Mouse (Mus musculus) CH12.LX (cell line): ENCODE measurements around the gene Clasp2. TPM values are rescaled to one million over a fixed set of nuclear protein-coding genes. Genes with fewer than 3 reads are reported as not detected.
A peak's percentile ranks its signal among the peaks of the same experiment; 100 is the strongest.

Source experiments
- DNase-seq: peaks from one replicate; pipeline ENCODE4 v3.0.0-alpha.2; 2013; ENCODE audit errors: extremely low read depth
- H3K27ac ChIP-seq: 2 replicates; pipeline ENCODE4 v1.5.1; 2012; ENCODE audit warnings: low read depth, mild to moderate bottlenecking, control low read depth, moderate library complexity; ENCODE audit not compliant: insufficient read depth
- H3K27me3 ChIP-seq: replicated peaks from 2 replicates; pipeline ENCODE3; 2012; ENCODE audit warnings: inconsistent platforms
- H3K36me3 ChIP-seq, 2 experiments: replicated peaks in 1 of 2; 2 replicates each; pipeline versions ENCODE3 to v1.6.1; 2012; ENCODE audit warnings: inconsistent platforms in 1 of 2, low read length in 1 of 2, mild to moderate bottlenecking in 1 of 2, mixed read lengths in 1 of 2, moderate library complexity in 1 of 2; ENCODE audit not compliant: control insufficient read depth in 1 of 2, insufficient read depth in 1 of 2
- H3K4me1 ChIP-seq, 2 experiments: 2 replicates each; pipeline ENCODE4 v1.6.1; 2012; ENCODE audit warnings: inconsistent platforms in 1 of 2, moderate library complexity in 1 of 2; ENCODE audit not compliant: insufficient read depth in 2 of 2, control insufficient read depth in 1 of 2
- H3K4me2 ChIP-seq: 2 replicates; pipeline ENCODE4 v1.6.1; 2012; ENCODE audit warnings: low read depth, mild to moderate bottlenecking, control low read depth; ENCODE audit not compliant: poor library complexity, insufficient read depth, severe bottlenecking
- H3K4me3 ChIP-seq, 3 experiments: fragments of 150-350 bp in 1 of 3; sonication (generic) in 1 of 3; replicated peaks in 1 of 3; 2 replicates each; pipeline versions ENCODE3 to v1.5.1; 2011 to 2012; ENCODE audit warnings: low read depth in 2 of 3, low read length in 2 of 3, mild to moderate bottlenecking in 2 of 3, moderate library complexity in 2 of 3, control low read depth in 1 of 3, improper control_type of control experiment in 1 of 3, inconsistent platforms in 1 of 3, mixed read lengths in 1 of 3; ENCODE audit not compliant: poor library complexity in 1 of 3
- H3K79me2 ChIP-seq: replicated peaks from 2 replicates; pipeline ENCODE4 v1.6.1; 2012; ENCODE audit warnings: mild to moderate bottlenecking, moderate library complexity; ENCODE audit not compliant: control insufficient read depth, poor library complexity, insufficient read depth, severe bottlenecking; ENCODE audit errors: extremely low read depth
- H3K9ac ChIP-seq: 2 replicates; pipeline ENCODE4 v1.6.1; 2012; ENCODE audit warnings: low read depth, mild to moderate bottlenecking, control low read depth, moderate library complexity; ENCODE audit not compliant: insufficient read depth
- H3K9me3 ChIP-seq: replicated peaks from 2 replicates; pipeline ENCODE3; 2012; ENCODE audit warnings: low read length, inconsistent platforms, mixed read lengths
- CHD1 ChIP-seq: IDR thresholded peaks from 2 replicates; pipeline ENCODE4 v1.6.1; 2012; ENCODE audit warnings: low read depth, low read length, improper control_type of control experiment, inconsistent platforms
- CHD2 ChIP-seq: IDR thresholded peaks from 2 replicates; pipeline ENCODE4 v1.6.1; 2011; ENCODE audit warnings: low read length, improper control_type of control experiment
- CTCF ChIP-seq, 2 experiments: IDR thresholded peaks in 1 of 2; conservative IDR thresholded peaks in 1 of 2; 2 replicates each; pipeline ENCODE4 v1.5.1; 2011 to 2012; ENCODE audit warnings: low read depth in 2 of 2, low read length in 2 of 2, improper control_type of control experiment in 1 of 2, inconsistent platforms in 1 of 2, mild to moderate bottlenecking in 1 of 2, moderate library complexity in 1 of 2
- E2F4 ChIP-seq: IDR thresholded peaks from 2 replicates; pipeline ENCODE4 v1.6.1; 2011; ENCODE audit warnings: low read depth, low read length, improper control_type of control experiment; ENCODE audit not compliant: insufficient replicate concordance
- ELF1 ChIP-seq: IDR thresholded peaks from 2 replicates; pipeline ENCODE4 v1.6.1; 2014; ENCODE audit warnings: low read depth, mild to moderate bottlenecking, inconsistent platforms, low read length, improper control_type of control experiment
- HCFC1 ChIP-seq: IDR thresholded peaks from 2 replicates; pipeline ENCODE4 v1.6.1; 2012; ENCODE audit warnings: low read depth, mild to moderate bottlenecking, inconsistent platforms, low read length, improper control_type of control experiment
- JUND ChIP-seq: conservative IDR thresholded peaks from 2 replicates; pipeline ENCODE4 v1.6.1; 2011; ENCODE audit warnings: low read depth, low read length, improper control_type of control experiment
- KAT2A ChIP-seq: IDR thresholded peaks from 2 replicates; pipeline ENCODE4 v1.6.1; 2012; ENCODE audit warnings: low read length, improper control_type of control experiment, inconsistent platforms; ENCODE audit not compliant: insufficient replicate concordance
- MEF2A ChIP-seq: IDR thresholded peaks from 2 replicates; pipeline ENCODE4 v1.6.1; 2014; ENCODE audit warnings: low read depth, mild to moderate bottlenecking, inconsistent platforms, low read length, improper control_type of control experiment, borderline replicate concordance
- MXI1 ChIP-seq: IDR thresholded peaks from 2 replicates; pipeline ENCODE4 v1.6.1; 2011; ENCODE audit warnings: mild to moderate bottlenecking, low read depth, low read length, improper control_type of control experiment
- MYC ChIP-seq: IDR thresholded peaks from 2 replicates; pipeline ENCODE4 v1.6.1; 2011; ENCODE audit warnings: low read depth, mild to moderate bottlenecking, improper control_type of control experiment, low read length
- NELFE ChIP-seq: IDR thresholded peaks from 2 replicates; pipeline ENCODE4 v1.6.1; 2011; ENCODE audit warnings: low read depth, low read length, improper control_type of control experiment
- NRF1 ChIP-seq: IDR thresholded peaks from 2 replicates; pipeline ENCODE4 v1.6.1; 2014; ENCODE audit warnings: low read depth, mild to moderate bottlenecking, inconsistent platforms, low read length, improper control_type of control experiment, moderate library complexity
- PAX5 ChIP-seq: IDR thresholded peaks from 2 replicates; pipeline ENCODE4 v1.6.1; 2012; ENCODE audit warnings: low read length, inconsistent platforms, mixed read lengths
- POLR2A ChIP-seq: IDR thresholded peaks from 2 replicates; pipeline ENCODE4 v1.6.1; 2011; ENCODE audit warnings: low read depth, mild to moderate bottlenecking, improper control_type of control experiment, low read length
- SIN3A ChIP-seq: IDR thresholded peaks from 2 replicates; pipeline ENCODE4 v1.6.1; 2012; ENCODE audit warnings: low read length, improper control_type of control experiment, inconsistent platforms
- SMC3 ChIP-seq: IDR thresholded peaks from 2 replicates; pipeline ENCODE4 v1.6.1; 2011; ENCODE audit warnings: low read depth, low read length, improper control_type of control experiment
- TCF12 ChIP-seq: IDR thresholded peaks from 2 replicates; pipeline ENCODE4 v1.6.1; 2014; ENCODE audit warnings: low read depth, mild to moderate bottlenecking, inconsistent platforms, low read length, improper control_type of control experiment
- UBTF ChIP-seq: IDR thresholded peaks from 2 replicates; pipeline ENCODE4 v1.6.1; 2012; ENCODE audit warnings: low read depth, mild to moderate bottlenecking, inconsistent platforms, low read length, improper control_type of control experiment, moderate library complexity
- ZC3H11A ChIP-seq: IDR thresholded peaks from 2 replicates; pipeline ENCODE4 v1.6.1; 2012; ENCODE audit warnings: low read depth, mild to moderate bottlenecking, inconsistent platforms, low read length, improper control_type of control experiment
- ZMIZ1 ChIP-seq: IDR thresholded peaks from 2 replicates; pipeline ENCODE4 v1.6.1; 2012; ENCODE audit warnings: low read depth, mild to moderate bottlenecking, inconsistent platforms, low read length, improper control_type of control experiment
- ZNF384 ChIP-seq: IDR thresholded peaks from 2 replicates; pipeline ENCODE4 v1.6.1; 2012; ENCODE audit warnings: low read depth, low read length, improper control_type of control experiment, inconsistent platforms
- dilution Hi-C: fragments of 300-500 bp; cut with MboI; formaldehyde crosslinking; loops from 2 replicates; pipeline ENCODE4 v1.14.3; 2020; ENCODE audit warnings: low sequenced_read_pairs; ENCODE audit not compliant: extremely low pct_unique_long_range_greater_than_20kb, extremely low pct_ligation_motif_present
- in situ Hi-C: fragments of 300-500 bp; cut with MboI; formaldehyde crosslinking; loops from 3 replicates; pipeline ENCODE4 v1.14.3; 2019; ENCODE audit warnings: low sequenced_read_pairs, low pct_ligation_motif_present, low pct_unique_long_range_greater_than_20kb, mixed read lengths
- polyA plus RNA-seq: library from polyadenylated mRNA; unstranded; fragments of >175 nt; gene quantifications from 2 replicates; pipeline ENCODE4 v1.2.1, GENCODE M21; 2012; ENCODE audit warnings: low read depth; ENCODE audit not compliant: insufficient read length
- total RNA-seq, 2 experiments: library from RNA; depleted of rRNA; stranded (reverse); fragments of 300-350 nt in 1 of 2; fragments of >200 nt in 1 of 2; gene quantifications; 2 replicates each; pipeline ENCODE4 v1.2.3; 2012 to 2014

The Clasp2 gene
- total and polyA plus RNA-seq, 3 experiments: 23.9 to 32.4 (median 27.0) TPM

GRCm38 (mm10) chr9:113813086-113813485 lies 71.8 kb downstream of the Clasp2 start:
- H3K9me3 ChIP-seq: no peaks in the 10 kb centered on the region
- DNase-seq: no peak
- H3K4me1 ChIP-seq: no peaks in the 10 kb centered on the region
- no peaks in the 10 kb centered on the region for H3K27me3 ChIP-seq
- H3K4me2 ChIP-seq: no peak overlapping the region
- in situ Hi-C loops (no loop called here), dilution Hi-C loops (no loop called here)
- H3K4me3 ChIP-seq: no peak overlapping the region
- no peak for TF ChIP-seq TCF12
- no peak for TF ChIP-seq ZC3H11A
- no peak for TF ChIP-seq POLR2A
- H3K36me3 ChIP-seq: peaks cover 5 to 23% of the 10 kb centered on the region in 2 experiments
- no peaks in the 10 kb centered on the region for H3K79me2 ChIP-seq
- no peak overlapping the region for H3K9ac ChIP-seq
- H3K27ac ChIP-seq: no peak overlapping the region

- Histone ChIP-seq H3K9ac (no peak overlapping the region), H3K9me3 (no peaks in the 10 kb centered on the region), H3K4me3 (no peak overlapping the region), H3K27ac (no peak overlapping the region), H3K36me3 (peaks cover 5 to 34% of the 10 kb centered on the region in 2 experiments), H3K27me3 (no peaks in the 10 kb centered on the region), H3K79me2 (no peaks in the 10 kb centered on the region; the same call in 1 of the 2 replicates), H3K4me2 (no peak overlapping the region), H3K4me1 (no peaks in the 10 kb centered on the region)
- TF ChIP-seq KAT2A: no peak
- no peak for TF ChIP-seq MEF2A
- TF ChIP-seq HCFC1: no peak
- TF ChIP-seq E2F4: no peak
- TF ChIP-seq POLR2A: no peak
- TF ChIP-seq PAX5: no peak
- no peak for TF ChIP-seq SIN3A
- TF ChIP-seq UBTF: no peak
- TF ChIP-seq ZNF384: no peak
- no peak for TF ChIP-seq CTCF (conservative IDR thresholded peaks at IDR 0.05 in 1 of 2, IDR thresholded peaks at IDR 0.05 in 1 of 2; ENCODE audit: low read depth in 2 of 2, low read length in 2 of 2)
- no peak for TF ChIP-seq ZMIZ1
- TF ChIP-seq JUND: no peak
- TF ChIP-seq CHD2: no peak
- dilution Hi-C loops: no loop called here
- DNase-seq: no peak
- in situ Hi-C loops: no loop called here
Measured at GRCm38 (mm10) chr9:113815836-113816235, 74.6 kb downstream of the Clasp2 start.

- no peaks in the 10 kb centered on the region for H3K27me3 ChIP-seq
- no peak for DNase-seq
- no peaks in the 10 kb centered on the region; the same call in 1 of the 2 replicates for H3K79me2 ChIP-seq
- H3K27ac ChIP-seq: no peak overlapping the region
- H3K4me1 ChIP-seq: peaks cover 0 to 8% of the 10 kb centered on the region in 2 experiments; a peak in 1 of 4 replicates
- in situ Hi-C loops (no loop called here), dilution Hi-C loops (no loop called here)
- no peak overlapping the region for H3K9ac ChIP-seq
- TF ChIP-seq NELFE: no peak
- no peak for TF ChIP-seq JUND
- 0 out of 4 replicates have a peak, but pooled peaks of 1 of the 2 experiments have one; percentile 3 for TF ChIP-seq CTCF (conservative IDR thresholded peaks at IDR 0.05 in 1 of 2, IDR thresholded peaks at IDR 0.05 in 1 of 2; ENCODE audit: low read depth in 2 of 2, low read length in 2 of 2)
- no peak for TF ChIP-seq NRF1
- TF ChIP-seq MXI1: no peak
- no peak for TF ChIP-seq ELF1
- TF ChIP-seq SMC3: 0 out of 2 replicates have a peak, but pooled peaks have one; percentile 5
- no peak for TF ChIP-seq CHD1
- no peak for TF ChIP-seq MEF2A
- no peak for TF ChIP-seq MYC
- TF ChIP-seq ZC3H11A: no peak
- no peak for TF ChIP-seq HCFC1
- H3K4me3 ChIP-seq: no peak overlapping the region
- H3K9me3 ChIP-seq: no peaks in the 10 kb centered on the region
- H3K36me3 ChIP-seq: peaks cover 0 to 29% of the 10 kb centered on the region in 2 experiments
- H3K4me2 ChIP-seq: no peak overlapping the region
Measured at GRCm38 (mm10) chr9:113822150-113822549, 80.9 kb downstream of the Clasp2 start.
